Mouse (Mus musculus) layer of hippocampus, adult 2 months (tissue): Measurements from ENCODE around the gene Kcnmb2. TPM values are rescaled to one million over a fixed set of nuclear protein-coding genes. Genes with fewer than 3 reads are reported as not detected.
A peak's percentile ranks its signal among the peaks of the same experiment; 100 is the strongest.

Experiments
- DNase-seq, 2 experiments: peaks; one replicate each; pipeline ENCODE4 v3.0.0; 2022; ENCODE audit warnings: low spot score in 2 of 2
- H3K27ac ChIP-seq: fragments of 200-600 bp; 2 replicates; pipeline ENCODE4 v1.8.1; 2022
- H3K4me3 ChIP-seq: fragments of 200-600 bp; 2 replicates; pipeline ENCODE4 v1.8.1; 2022; ENCODE audit warnings: mild to moderate bottlenecking
- CTCF ChIP-seq: fragments of 200-600 bp; conservative IDR thresholded peaks from 2 replicates; pipeline ENCODE4 v1.8.1; 2022; ENCODE audit warnings: antibody characterized with exemption, mild to moderate bottlenecking, moderate library complexity
- long read RNA-seq, 2 experiments: library from polyadenylated mRNA; stranded (forward); transcript quantifications; one replicate each; pipeline ENCODE4 v2.0.0; 2021; ENCODE audit warnings: borderline mapping rate in 2 of 2
- total RNA-seq, 2 experiments: library from RNA; stranded (reverse); gene quantifications; 2 replicates each; pipeline ENCODE4 v1.2.3; 2021

Kcnmb2 gene
- total RNA-seq, result 1 to 10 TPM; 8.3 to 9.6 TPM
- long read RNA-seq, experiment 1, partial matches to known transcripts, result 3 of 4 reads
- long read RNA-seq, experiment 1, other reads (novel, unspliced or antisense), result 1 of 4 reads
- long read RNA-seq, experiment 2, partial matches to known transcripts, result 1 of 1 reads
- long read RNA-seq, experiment 2, other reads (novel, unspliced or antisense), result 0 of 1 reads

DNA sequence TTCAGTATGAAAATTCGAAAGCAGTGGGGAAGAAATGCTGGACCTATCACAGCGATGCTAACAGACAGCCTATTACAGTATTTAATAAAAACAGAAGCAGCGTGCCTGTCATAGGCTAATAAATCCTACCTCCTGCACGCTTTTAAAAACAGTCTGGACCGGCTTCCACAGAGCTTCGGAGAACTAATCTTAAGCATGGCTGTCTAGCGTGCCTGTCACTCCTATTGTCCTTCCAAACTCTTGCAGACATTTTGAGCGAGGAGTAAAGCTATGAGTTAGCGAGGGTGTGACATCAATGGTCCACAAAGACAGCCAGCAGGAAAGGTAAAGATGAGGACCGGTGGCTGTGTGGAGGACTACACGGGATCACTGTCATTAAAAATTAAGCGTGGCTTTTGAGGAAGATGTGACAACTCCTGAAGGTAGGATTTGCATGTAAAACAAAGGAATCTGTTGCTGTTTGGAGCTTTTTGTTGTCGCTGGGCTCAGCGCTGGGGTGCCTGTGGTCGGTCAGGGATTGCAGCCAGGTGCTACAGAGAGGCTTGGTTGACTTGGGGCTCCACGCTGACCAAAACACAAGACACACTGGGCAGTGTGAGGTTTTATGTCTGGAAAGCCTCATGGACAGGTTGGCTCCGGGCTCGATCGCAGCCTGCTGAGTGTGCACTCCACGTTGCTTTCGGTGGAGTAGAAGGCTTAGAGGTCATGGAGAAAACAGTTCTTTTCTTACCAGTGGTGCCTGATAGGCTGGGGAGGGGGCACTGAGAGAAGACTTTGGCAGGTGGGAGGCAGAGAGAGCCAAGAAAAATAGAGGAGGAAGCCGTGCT lies at the start of gene Kcnmb2:
TSS of gene Kcnmb2 (plus strand) at position 4 of the 827 bp plus-strand sequence.
- TF ChIP-seq CTCF, result no peak
- peak within 1 kb of the TSS; percentile 55 for H3K4me3 ChIP-seq
- peak within 1 kb of the TSS; percentile 43 for H3K27ac ChIP-seq
- DNase-seq, result peak; percentile 16 to 30

DNA sequence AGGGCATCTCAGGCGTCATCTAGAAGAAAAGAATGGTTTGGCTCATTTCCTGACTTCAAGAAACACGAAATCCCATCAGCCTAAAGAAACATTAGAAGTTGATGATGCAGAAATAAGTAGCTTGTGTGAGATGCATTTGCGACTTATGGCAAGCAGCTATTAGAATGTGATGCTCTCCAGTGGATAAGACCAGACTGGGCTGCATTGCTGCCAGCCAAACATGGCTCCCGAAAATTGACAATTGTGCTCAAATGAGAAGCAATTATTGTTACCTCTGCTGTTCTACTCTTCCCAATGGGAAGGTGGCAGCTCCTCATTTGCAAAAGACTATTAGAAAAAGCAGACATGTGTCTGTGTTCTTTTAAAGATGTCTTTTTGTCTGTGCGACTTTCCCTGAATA lies 38.8 kb upstream of the Kcnmb2 start:
- Histone ChIP-seq H3K4me3 (no peak overlapping the region), H3K27ac (no peak overlapping the region)
- TF ChIP-seq CTCF, result no peak
- DNase-seq, result no peak

DNA sequence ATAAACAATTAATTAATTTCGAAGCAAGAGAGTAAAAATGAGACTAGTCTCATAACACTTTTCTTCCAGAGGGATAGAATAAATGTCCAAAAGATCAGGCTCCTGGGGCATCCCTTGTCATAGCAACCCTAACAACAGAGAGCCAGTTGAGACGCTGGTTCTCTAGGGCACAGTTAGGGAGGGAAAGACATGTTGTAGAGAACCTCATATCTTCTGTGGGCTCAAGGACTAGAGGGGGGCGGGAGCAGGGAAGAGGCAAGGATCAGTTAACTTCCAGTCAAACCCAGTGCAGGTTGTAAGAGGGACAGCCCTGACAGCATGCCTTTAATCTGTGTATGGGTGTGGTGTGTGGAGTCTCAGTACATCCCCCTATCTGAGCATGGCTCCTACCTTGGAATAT lies 38.2 kb upstream of the Kcnmb2 start:
- no peak for TF ChIP-seq CTCF
- no peak for DNase-seq
- no peak overlapping the region for H3K27ac ChIP-seq
- no peak overlapping the region for H3K4me3 ChIP-seq

DNA sequence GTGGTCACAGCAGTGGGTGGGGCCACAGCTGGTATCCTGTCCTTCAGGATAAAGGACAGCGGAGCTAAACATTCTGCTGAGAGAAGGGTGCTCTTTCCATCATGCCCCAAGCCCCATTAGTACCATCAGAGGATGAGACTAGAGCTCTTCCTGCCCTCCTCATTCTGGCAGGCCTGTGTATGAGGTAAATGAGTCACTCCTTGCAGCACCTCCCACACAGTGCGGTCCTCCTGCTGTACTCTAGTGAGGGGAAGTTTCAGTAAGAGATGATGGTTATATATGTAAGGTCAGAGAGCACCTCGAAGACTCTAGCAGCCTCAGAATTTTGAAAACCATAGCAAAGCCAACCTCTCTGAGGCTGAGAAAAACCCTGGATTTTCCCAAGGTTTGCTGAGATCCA lies 30.8 kb upstream of the Kcnmb2 start:
- Histone ChIP-seq H3K4me3 (no peak overlapping the region), H3K27ac (no peak overlapping the region)
- TF ChIP-seq CTCF, result no peak
- DNase-seq, result peak; percentile 7 to 21

DNA sequence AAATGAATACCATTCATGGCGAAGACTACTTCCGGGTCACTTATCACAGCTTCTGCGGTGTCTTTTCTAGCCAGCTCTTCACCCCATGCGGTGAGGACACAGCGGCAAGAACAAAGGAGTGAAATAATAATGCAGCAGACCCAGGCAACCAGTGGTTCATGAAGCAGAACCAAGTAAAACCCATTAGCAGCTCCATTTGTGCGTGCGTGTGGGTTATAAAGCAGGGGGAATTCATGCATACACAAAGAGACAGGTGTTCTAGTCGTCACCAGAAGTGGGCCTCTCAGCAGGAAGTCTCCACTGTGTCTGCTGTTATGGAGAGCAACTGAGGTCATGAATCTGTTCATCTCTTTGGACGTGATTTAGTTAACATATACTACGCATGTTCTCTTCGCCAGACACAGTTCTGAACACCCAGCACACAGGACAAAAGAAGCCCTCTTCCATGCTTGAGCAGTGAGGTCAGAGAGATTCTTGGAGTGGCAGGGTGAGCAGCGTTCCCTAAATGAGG lies 19.6 kb upstream of the Kcnmb2 start:
- Histone ChIP-seq H3K4me3 (no peak overlapping the region), H3K27ac (no peak overlapping the region)
- DNase-seq, result no peak
- no peak for TF ChIP-seq CTCF

DNA sequence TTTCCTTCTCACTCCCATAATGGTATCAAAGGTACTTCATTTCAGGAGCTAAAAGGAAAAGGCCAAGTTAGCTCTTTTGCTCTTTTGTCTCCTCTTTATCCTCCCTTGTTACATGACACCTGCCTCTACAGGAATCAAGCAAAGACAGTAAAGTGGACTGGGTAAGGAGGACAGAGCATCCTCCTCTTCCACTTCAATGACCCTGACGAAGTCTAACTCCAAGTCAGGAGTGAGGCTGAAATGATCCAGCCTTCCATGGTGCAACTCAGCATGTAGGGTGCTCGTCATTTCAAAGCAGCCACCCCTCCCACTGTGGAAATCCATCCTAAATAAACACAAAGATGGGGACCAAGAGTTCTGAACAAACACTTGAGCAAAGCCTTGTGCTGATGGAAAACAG lies 9.7 kb upstream of the Kcnmb2 start:
- TF ChIP-seq CTCF, result no peak
- no peak for DNase-seq
- Histone ChIP-seq H3K27ac (no peak overlapping the region), H3K4me3 (no peak overlapping the region)

DNA sequence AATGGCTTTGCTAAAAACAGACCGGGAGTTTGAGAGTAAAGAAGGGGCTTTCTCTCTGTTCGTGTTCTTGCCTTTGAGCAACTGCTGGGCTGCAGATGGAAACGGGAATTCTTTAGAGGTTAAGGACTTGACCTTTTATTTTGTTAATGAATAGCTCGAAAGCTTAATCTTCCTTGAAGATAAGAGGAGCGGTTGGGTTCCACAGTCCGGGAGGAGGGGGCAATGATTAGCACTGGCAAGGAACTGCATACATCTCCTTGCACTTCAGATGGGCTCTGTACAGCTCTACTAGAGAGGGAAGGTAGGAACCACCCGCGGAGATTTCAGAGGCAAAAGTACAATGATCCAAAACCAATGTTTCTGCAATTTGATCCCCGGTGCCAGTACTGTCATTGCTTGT lies 1.2 kb downstream of the Kcnmb2 start:
- no peak for TF ChIP-seq CTCF
- Histone ChIP-seq H3K27ac (peak overlapping the region; percentile 43), H3K4me3 (peak overlapping the region; percentile 55)

DNA sequence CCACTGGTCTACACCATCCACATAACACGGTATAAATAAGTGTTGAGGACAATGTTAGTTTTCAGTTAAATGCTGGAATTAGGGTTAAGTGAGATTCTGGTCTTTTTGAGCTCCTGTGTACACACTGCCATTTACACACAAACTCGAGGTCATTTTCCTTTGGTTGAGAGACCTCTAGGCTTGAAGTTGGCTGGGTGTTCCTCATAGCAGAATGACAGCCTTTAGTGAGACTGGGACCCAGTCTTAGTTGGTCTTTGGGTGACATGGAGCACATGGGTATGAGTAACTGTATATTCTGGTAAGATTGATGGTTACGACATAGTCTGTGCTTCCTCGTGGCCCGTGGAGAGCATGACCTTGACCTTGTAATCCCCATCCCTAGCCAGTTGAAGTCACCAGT lies 1.8 kb downstream of the Kcnmb2 start:
- Histone ChIP-seq H3K4me3 (peak overlapping the region; percentile 55; the same call in 1 of the 2 replicates), H3K27ac (no peak overlapping the region)
- no peak for DNase-seq
- no peak for TF ChIP-seq CTCF

More for the DNA sequence above, 1.2 kb downstream of the Kcnmb2 start:
- no peak for DNase-seq

DNA sequence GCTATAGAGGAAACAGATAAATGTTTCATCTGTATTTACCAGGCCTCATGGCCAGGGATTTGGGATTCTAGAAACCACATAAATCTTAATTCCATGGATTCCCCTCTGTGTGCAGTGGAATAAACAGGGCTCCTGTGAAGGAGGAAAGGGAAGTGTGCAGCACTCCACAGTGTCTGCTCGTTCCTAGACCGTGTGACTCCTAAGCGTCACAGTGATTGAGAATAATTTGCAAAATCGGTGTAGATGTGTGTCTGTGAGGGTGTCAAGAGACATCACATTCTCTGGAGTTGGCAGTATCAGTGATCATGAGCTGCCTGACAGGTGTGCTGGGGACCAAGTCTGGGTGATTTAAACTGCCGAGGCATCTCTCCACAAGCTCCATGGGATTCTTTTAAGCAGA lies 8.9 kb downstream of the Kcnmb2 start:
- H3K27ac ChIP-seq, result no peak overlapping the region
- no peak overlapping the region for H3K4me3 ChIP-seq
- no peak for TF ChIP-seq CTCF

DNA sequence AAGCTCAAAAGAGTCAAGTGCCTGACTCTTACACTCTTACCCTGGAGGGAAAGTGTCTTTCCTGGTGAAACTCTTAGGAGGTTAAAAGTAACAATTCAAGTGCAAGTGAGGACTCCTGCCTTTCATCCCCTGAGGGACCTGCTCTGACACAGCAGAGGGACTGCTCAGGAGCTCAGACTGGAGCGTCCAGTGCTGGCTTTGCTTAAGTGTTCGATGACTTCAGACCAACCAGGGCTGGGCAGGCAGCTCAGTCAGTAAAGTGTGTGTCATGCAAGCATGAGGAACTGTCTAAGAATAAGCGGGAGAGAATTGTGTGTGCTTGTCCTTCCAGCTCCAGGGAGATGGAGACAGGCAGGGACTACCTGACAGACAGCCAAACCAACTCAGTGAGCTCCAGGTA lies 9.4 kb downstream of the Kcnmb2 start:
- no peak for DNase-seq
- TF ChIP-seq CTCF, result no peak

More for the DNA sequence above, 8.9 kb downstream of the Kcnmb2 start:
- DNase-seq, result no peak

DNA sequence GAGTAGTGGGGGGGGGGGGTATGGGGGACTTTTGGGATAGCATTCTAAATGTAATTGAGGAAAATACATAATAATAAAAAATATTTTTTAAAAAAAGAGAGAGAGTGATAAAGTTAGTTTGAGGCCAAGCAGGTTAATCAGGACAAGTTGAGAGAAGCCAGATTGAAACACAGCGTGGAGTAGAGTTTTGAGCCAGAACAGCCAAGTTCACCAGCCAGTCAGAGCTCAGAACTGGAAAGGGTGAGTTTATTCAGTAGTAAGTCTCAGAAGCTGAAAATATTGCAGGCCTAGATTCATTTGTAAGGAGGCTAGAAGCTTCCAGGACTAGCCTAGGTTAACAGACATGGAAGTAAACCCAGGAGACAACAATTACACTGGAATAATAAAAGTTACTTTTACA lies 26.2 kb downstream of the Kcnmb2 start:
- Histone ChIP-seq H3K27ac (no peak overlapping the region), H3K4me3 (no peak overlapping the region)
- DNase-seq, result no peak
- TF ChIP-seq CTCF, result no peak

More for the DNA sequence above, 9.4 kb downstream of the Kcnmb2 start:
- Histone ChIP-seq H3K27ac (no peak overlapping the region), H3K4me3 (no peak overlapping the region)

DNA sequence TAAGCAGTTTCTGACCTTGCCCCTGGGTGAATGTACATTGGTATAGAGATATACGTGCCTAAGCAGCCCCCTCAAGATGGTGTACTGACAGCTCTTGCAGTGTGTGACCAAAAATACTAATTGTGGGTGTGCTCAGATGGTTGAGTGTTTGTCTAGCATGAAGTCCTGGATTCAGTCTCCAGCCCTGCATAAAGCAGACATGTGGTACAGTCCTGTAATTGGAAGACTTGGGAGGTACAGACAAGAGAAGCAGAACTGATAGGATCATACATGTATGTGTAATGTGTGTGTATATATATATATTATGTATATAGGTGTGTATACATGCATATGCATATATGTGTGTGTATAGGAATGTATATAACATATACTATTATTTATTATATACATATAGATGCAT lies 32.4 kb downstream of the Kcnmb2 start:
- Histone ChIP-seq H3K27ac (no peak overlapping the region), H3K4me3 (no peak overlapping the region)
- no peak for DNase-seq
- TF ChIP-seq CTCF, result no peak

DNA sequence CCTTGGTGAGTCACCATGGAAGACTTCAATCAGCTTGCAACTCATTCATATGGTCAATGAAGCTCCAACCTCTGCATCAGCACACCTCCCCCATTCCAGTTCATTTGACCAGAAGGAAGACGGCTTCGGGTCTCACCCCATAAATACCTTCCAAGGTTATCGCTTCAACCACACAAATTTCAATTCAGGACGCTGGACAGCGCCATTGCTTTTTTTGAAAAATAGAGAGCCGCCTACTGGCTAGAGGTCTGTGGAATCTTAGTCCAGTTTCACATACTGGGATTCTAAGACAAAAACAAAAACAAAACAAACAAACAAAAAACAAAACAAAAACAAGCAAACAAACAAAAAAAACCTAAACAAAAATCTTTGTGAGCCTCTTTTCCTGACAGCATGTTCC lies 39.2 kb downstream of the Kcnmb2 start:
- no peak for DNase-seq
- H3K4me3 ChIP-seq, result no peak overlapping the region
- H3K27ac ChIP-seq, result no peak overlapping the region
- peak; percentile 39 for TF ChIP-seq CTCF

DNA sequence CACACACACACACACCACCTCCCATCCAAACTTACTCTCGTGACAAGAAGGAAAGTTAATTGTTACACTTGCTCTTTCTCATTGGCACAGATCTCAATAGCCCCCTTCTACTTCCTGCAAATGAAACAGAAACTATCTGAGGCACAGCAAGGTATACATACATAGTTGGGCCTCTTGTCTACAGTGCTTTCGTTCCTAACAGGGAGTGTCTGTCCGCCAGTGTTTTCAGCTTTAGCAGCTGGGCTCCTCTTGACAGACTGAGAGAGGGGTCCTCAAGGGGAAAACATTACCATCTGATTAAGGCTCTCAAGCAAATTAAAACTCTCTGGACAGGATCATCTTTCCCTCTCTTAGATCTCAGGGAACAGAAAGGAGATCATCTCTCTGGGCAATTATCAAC lies 51.9 kb downstream of the Kcnmb2 start:
- H3K27ac ChIP-seq, result no peak overlapping the region
- H3K4me3 ChIP-seq, result no peak overlapping the region
- TF ChIP-seq CTCF, result no peak
- DNase-seq, result no peak
